Mouse (Mus musculus) C2C12 (cell line): Measurements from ENCODE around the gene Pgap3. TPM values are rescaled to one million over a fixed set of nuclear protein-coding genes. Genes with fewer than 3 reads are reported as not detected.
A peak's percentile ranks its signal among the peaks of the same experiment; 100 is the strongest.

Experiments
- H3K27me3 ChIP-seq: one replicate; pipeline ENCODE4 v1.6.1; 2011; ENCODE audit not compliant: control insufficient read depth, insufficient read depth, insufficient read length
- H3K36me3 ChIP-seq: one replicate; pipeline ENCODE4 v1.6.1; 2011; ENCODE audit not compliant: control insufficient read depth, insufficient read depth
- H3K4me3 ChIP-seq: one replicate; pipeline ENCODE4 v1.5.1; 2011; ENCODE audit warnings: mild to moderate bottlenecking, control low read depth; ENCODE audit not compliant: poor library complexity, insufficient read depth, severe bottlenecking
- H3K79me2 ChIP-seq: one replicate; pipeline ENCODE4 v1.6.1; 2011; ENCODE audit not compliant: control insufficient read depth, insufficient read depth
- H3K79me3 ChIP-seq: one replicate; pipeline ENCODE4 v1.6.1; 2011; ENCODE audit warnings: low read depth, control low read depth
- H3ac ChIP-seq: one replicate; pipeline ENCODE3; 2011; ENCODE audit warnings: low read depth; ENCODE audit not compliant: control insufficient read depth, insufficient read length
- CEBPB ChIP-seq: IDR thresholded peaks from one replicate; pipeline ENCODE4 v1.6.1; 2011; ENCODE audit warnings: low read depth, mild to moderate bottlenecking, control low read depth, moderate library complexity
- CTCF ChIP-seq: IDR thresholded peaks from one replicate; pipeline ENCODE4 v1.5.1; 2011; ENCODE audit not compliant: control insufficient read depth, insufficient read depth, insufficient read length
- FOSL1 ChIP-seq: IDR thresholded peaks from one replicate; pipeline ENCODE4 v1.8.0; 2011; ENCODE audit warnings: mild to moderate bottlenecking, low read length; ENCODE audit not compliant: poor library complexity, insufficient read depth, severe bottlenecking
- MAX ChIP-seq: IDR thresholded peaks from one replicate; pipeline ENCODE4 v1.6.1; 2011; ENCODE audit warnings: mild to moderate bottlenecking, control low read depth
- MYOD1 ChIP-seq: IDR thresholded peaks from one replicate; pipeline ENCODE4 v1.6.1; 2011; ENCODE audit warnings: low read depth; ENCODE audit not compliant: control insufficient read depth, insufficient read length
- MYOG ChIP-seq: IDR thresholded peaks from one replicate; pipeline ENCODE4 v1.6.1; 2011; ENCODE audit not compliant: control insufficient read depth, insufficient read length; ENCODE audit errors: extremely low read depth
- USF1 ChIP-seq: IDR thresholded peaks from one replicate; pipeline ENCODE4 v1.6.1; 2011; ENCODE audit warnings: low read depth, mild to moderate bottlenecking, control low read depth, moderate library complexity
- polyA plus RNA-seq: library from polyadenylated mRNA; unstranded; fragments of >200 nt; fragmentation: generic; extraction: Trizol; gene quantifications from one replicate; pipeline ENCODE4 v1.2.1, GENCODE M21; 2012; ENCODE audit warnings: missing spikeins

Pgap3 gene
- polyA plus RNA-seq, 1 experiment, result 6.3 TPM

DNA sequence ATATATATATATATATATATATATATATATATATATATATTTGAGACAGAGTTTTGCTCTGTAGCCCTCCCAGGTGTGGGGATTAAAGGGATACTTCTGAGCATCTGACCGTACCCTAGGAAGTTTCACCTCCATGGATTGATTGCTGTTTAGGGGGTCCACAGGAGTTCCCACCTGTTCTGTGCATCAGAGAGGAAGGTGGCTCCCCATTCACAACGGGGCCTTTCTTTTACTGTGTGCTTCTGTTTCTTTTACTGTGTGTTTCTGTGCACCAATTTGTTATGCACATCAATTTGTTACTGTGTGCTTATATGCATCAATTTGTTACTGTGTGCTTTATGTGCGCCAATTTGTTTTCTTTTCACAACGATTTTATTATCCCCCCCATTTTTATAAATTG lies 59.1 kb downstream of the Pgap3 start:
- TF ChIP-seq FOSL1, result no peak
- TF ChIP-seq MYOG, result no peak
- no peak for TF ChIP-seq MAX
- no peak for TF ChIP-seq USF1
- TF ChIP-seq MYOD1, result no peak
- TF ChIP-seq CEBPB, result no peak
- no peak for TF ChIP-seq CTCF
- peaks cover 38% of the 10 kb centered on the region for H3K27me3 ChIP-seq

DNA sequence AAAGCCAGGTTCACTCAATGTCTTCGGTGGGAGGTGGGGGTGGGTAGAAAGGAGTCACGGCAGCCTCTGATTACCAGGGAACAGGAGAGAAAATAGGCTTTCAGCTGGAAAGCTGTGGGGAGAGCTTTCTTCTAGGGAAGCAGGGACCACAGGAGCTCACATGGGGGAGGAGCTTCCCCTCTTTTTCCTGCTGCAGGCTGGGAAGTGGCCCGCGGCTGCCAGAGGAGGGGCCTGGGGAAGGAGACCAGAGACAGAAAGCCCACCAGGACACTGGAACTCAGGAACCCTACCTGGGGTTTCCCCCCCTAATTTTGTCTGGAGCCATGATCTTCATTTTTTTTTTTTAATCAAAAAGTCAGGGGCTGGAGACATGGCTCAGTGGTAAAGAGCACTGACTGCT lies 59.7 kb downstream of the Pgap3 start:
- H3K79me2 ChIP-seq, result no peaks in the 10 kb centered on the region
- TF ChIP-seq MAX (no peak), USF1 (no peak), MYOG (no peak), CTCF (no peak), MYOD1 (no peak), CEBPB (no peak), FOSL1 (no peak)
- no peak overlapping the region for H3ac ChIP-seq
- no peaks in the 10 kb centered on the region for H3K79me3 ChIP-seq
- H3K36me3 ChIP-seq, result no peaks in the 10 kb centered on the region
- no peak overlapping the region for H3K4me3 ChIP-seq
- H3K27me3 ChIP-seq, result peaks cover 40% of the 10 kb centered on the region

More for the DNA sequence above, 59.1 kb downstream of the Pgap3 start:
- H3K79me2 ChIP-seq, result no peaks in the 10 kb centered on the region
- no peaks in the 10 kb centered on the region for H3K79me3 ChIP-seq
- H3K4me3 ChIP-seq, result no peak overlapping the region
- H3K36me3 ChIP-seq, result no peaks in the 10 kb centered on the region
- H3ac ChIP-seq, result no peak overlapping the region

DNA sequence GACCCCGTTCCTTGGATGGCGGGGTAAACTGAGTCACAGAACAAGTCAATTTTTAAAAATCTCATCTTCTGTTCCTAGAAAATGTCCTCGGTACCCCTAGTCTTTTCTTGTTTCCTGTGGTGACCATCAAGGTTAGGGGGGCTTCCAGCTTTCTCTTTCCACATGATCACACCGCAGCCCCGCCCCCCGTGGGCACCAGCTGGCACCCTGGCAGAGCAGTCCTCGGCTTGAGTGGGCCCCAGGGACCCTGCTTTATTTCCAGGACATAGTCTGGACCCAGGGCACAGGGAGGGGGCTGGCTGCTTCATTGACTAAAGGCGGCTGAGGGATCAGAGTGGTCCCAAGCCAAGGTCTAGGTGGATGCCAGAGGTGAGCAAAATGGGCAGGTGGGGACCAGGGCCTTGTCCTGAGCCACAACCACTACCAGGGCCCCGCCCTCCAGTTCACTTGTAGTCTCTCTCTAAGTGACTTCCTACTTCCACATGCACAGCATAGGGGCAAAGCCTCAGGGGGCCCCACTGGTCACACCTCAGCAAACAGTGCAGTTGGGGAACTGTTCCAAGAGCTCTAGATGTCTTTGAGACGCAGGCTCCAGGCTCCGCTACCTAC lies 60.5 kb downstream of the Pgap3 start:
- H3ac ChIP-seq, result no peak overlapping the region
- H3K79me2 ChIP-seq, result no peaks in the 10 kb centered on the region
- no peak overlapping the region for H3K4me3 ChIP-seq
- H3K27me3 ChIP-seq, result peaks cover 48% of the 10 kb centered on the region
- TF ChIP-seq MYOG (no peak), FOSL1 (no peak), CEBPB (no peak), MYOD1 (no peak), MAX (no peak), USF1 (no peak), CTCF (no peak)
- H3K79me3 ChIP-seq, result no peaks in the 10 kb centered on the region
- H3K36me3 ChIP-seq, result no peaks in the 10 kb centered on the region

DNA sequence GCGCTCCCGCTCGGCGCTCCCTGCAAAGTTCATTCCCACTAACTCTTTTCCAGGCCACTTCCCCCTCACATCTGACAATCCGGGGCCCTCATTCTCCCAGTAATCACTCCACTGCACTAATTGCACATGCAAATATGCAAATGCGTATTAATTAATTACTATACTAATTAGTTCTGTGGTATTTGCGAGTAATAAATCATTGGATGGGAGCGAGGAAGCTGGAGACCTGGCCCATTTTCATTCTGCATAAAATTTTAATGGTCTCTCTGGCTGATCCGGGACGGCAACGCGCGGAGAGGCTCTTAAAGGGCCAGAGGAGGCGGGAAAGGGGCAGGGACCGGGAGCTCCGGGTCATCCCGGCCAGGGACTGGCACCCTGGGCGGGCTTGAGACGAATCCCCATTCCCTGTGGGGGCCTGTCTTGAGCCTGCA lies 61.2 kb downstream of the Pgap3 start:
- no peak overlapping the region for H3K4me3 ChIP-seq
- TF ChIP-seq FOSL1, result no peak
- no peak for TF ChIP-seq MYOG
- no peak for TF ChIP-seq CEBPB
- TF ChIP-seq MYOD1, result no peak
- TF ChIP-seq USF1, result no peak
- TF ChIP-seq MAX, result no peak
- TF ChIP-seq CTCF, result no peak
- H3K79me3 ChIP-seq, result no peaks in the 10 kb centered on the region
- H3K36me3 ChIP-seq, result no peaks in the 10 kb centered on the region
- H3K27me3 ChIP-seq, result peaks cover 55% of the 10 kb centered on the region
- no peaks in the 10 kb centered on the region for H3K79me2 ChIP-seq
- H3ac ChIP-seq, result peak overlapping the region; percentile 6

Other genes with a start within 250 kb of the Pgap3 start
- 18.0 TPM for gene Med1, start 207.2 kb downstream of the Pgap3 start, polyA plus RNA-seq
- 8.7 TPM for gene Cdk12, start 197.4 kb downstream of the Pgap3 start, polyA plus RNA-seq
- not detected for gene Neurod2, start 70.8 kb downstream of the Pgap3 start, polyA plus RNA-seq
- 0.28 TPM for gene Ppp1r1b, start 52.1 kb downstream of the Pgap3 start, polyA plus RNA-seq
- 28.3 TPM for gene Stard3, start 42.1 kb downstream of the Pgap3 start, polyA plus RNA-seq
- 0.13 TPM for gene Tcap, start 16.7 kb downstream of the Pgap3 start, polyA plus RNA-seq
- 0.04 TPM for gene Pnmt, start 14.0 kb downstream of the Pgap3 start, polyA plus RNA-seq
- 15.4 TPM for gene Erbb2, start 12.0 kb upstream of the Pgap3 start, polyA plus RNA-seq
- gene Mien1, start 38.5 kb upstream of the Pgap3 start, polyA plus RNA-seq, result 73.7 TPM
- gene Grb7, start 45.9 kb upstream of the Pgap3 start, polyA plus RNA-seq, result not detected
- gene Ikzf3, start 145.5 kb upstream of the Pgap3 start, polyA plus RNA-seq, result not detected
- gene Zpbp2, start 150.6 kb upstream of the Pgap3 start, polyA plus RNA-seq, result not detected
- 25.0 TPM for gene Ormdl3, start 186.9 kb upstream of the Pgap3 start, polyA plus RNA-seq
- gene Lrrc3c, start 197.8 kb upstream of the Pgap3 start, polyA plus RNA-seq, result not detected
- 0.34 TPM for gene Gm12355, start 225.2 kb upstream of the Pgap3 start, polyA plus RNA-seq
- not detected for gene Gsdma3, start 225.9 kb upstream of the Pgap3 start, polyA plus RNA-seq
- gene Gsdma2, start 246.3 kb upstream of the Pgap3 start, polyA plus RNA-seq, result not detected